Mouse (Mus musculus) embryonic stem cell, embryonic (primary cell): ENCODE measurements around the gene Vwf.

ENCODE experiments used
- CTCF ChIA-PET, 4 experiments: fragments of 300-600 bp in 2 of 4; fragments of 350-600 bp in 2 of 4; sonication (Branson Sonifier 250); formaldehyde crosslinking; loops; one replicate each; lab custom pipeline; 2022; ENCODE audit warnings: inconsistent platforms in 2 of 4; lab: Charles Lee
- POLR2A ChIA-PET, 4 experiments: fragments of 300-600 bp in 2 of 4; fragments of 350-600 bp in 2 of 4; sonication (Branson Sonifier 250); formaldehyde crosslinking; loops; one replicate each; lab custom pipeline; 2022; ENCODE audit warnings: antibody characterized with exemption in 4 of 4, inconsistent platforms in 1 of 4; lab: Charles Lee

The Vwf gene

GRCm38 (mm10) chr6:125591652-125592385, 45.2 kb downstream of the Vwf start:
- ChIA-PET POLR2A (interaction anchor here (0.5 to 6.2 kb wide), 111 partner anchors 8 to 637 kb away, joined by 3 to 141 read pairs (median 6); partner anchors contain the start of gene Cd9 (in 3 of the 4)), CTCF (interaction anchor here (0.6 to 5.6 kb wide), 13 partner anchors 9 to 692 kb away, joined by 3 to 25 read pairs (median 6); no protein-coding TSS in a partner anchor)

- CTCF ChIA-PET: interaction anchor here (0.6 to 5.6 kb wide), 15 partner anchors 8 to 692 kb away, joined by 3 to 25 read pairs (median 7); no protein-coding TSS in a partner anchor
- POLR2A ChIA-PET: interaction anchor here (0.6 to 6.2 kb wide), 111 partner anchors 8 to 638 kb away, joined by 3 to 141 read pairs (median 6); partner anchors contain the start of gene Cd9 (in 3 of the 4)
Measured at GRCm38 (mm10) chr6:125592536-125592935, 46.0 kb downstream of the Vwf start.

- ChIA-PET CTCF (interaction anchor here (0.6 to 5.6 kb wide), 7 partner anchors 8 to 266 kb away, joined by 3 to 25 read pairs (median 4); no protein-coding TSS in a partner anchor), POLR2A (interaction anchor here in 3 of 4 experiments (0.8 to 6.2 kb wide), 23 partner anchors 8 to 188 kb away, joined by 3 to 141 read pairs (median 14); partner anchors contain the start of gene Cd9 (in 1 of the 3))
Measured at GRCm38 (mm10) chr6:125594311-125594710, 47.7 kb downstream of the Vwf start.

- CTCF ChIA-PET: interaction anchor here (0.6 to 5.6 kb wide), 5 partner anchors 8 to 267 kb away, joined by 3 to 25 read pairs (median 3); no protein-coding TSS in a partner anchor
- POLR2A ChIA-PET: interaction anchor here in 3 of 4 experiments (1.2 to 6.2 kb wide), 11 partner anchors 7 to 189 kb away, joined by 3 to 141 read pairs (median 25); no protein-coding TSS in a partner anchor
Measured at GRCm38 (mm10) chr6:125594825-125595224, 48.3 kb downstream of the Vwf start.

GRCm38 (mm10) chr6:125596701-125597318, 50.2 kb downstream of the Vwf start:
- ChIA-PET CTCF (interaction anchor here in 3 of 4 experiments (0.6 to 12.0 kb wide), 5 partner anchors 26 to 178 kb away, joined by 3 to 208 read pairs (median 6); no protein-coding TSS in a partner anchor), POLR2A (interaction anchor here in 3 of 4 experiments (0.7 to 4.0 kb wide), 5 partner anchors 81 to 172 kb away, joined by 3 to 18 read pairs (median 4); no protein-coding TSS in a partner anchor)

- ChIA-PET POLR2A (interaction anchor here in 3 of 4 experiments (0.5 to 4.6 kb wide), 23 partner anchors 9 to 219 kb away, joined by 3 to 24 read pairs (median 6); partner anchors contain the start of gene Cd9 (in 2 of the 3)), CTCF (interaction anchor here (0.6 to 12.0 kb wide), 8 partner anchors 10 to 235 kb away, joined by 3 to 208 read pairs (median 5); no protein-coding TSS in a partner anchor)
Measured at GRCm38 (mm10) chr6:125597716-125598115, 51.1 kb downstream of the Vwf start.

- ChIA-PET CTCF (interaction anchor here (0.6 to 12.0 kb wide), 21 partner anchors 9 to 326 kb away, joined by 3 to 208 read pairs (median 4); partner anchors contain the start of gene Cd9 (in 1 of the 4)), POLR2A (interaction anchor here in 3 of 4 experiments (0.6 to 4.6 kb wide), 34 partner anchors 7 to 193 kb away, joined by 3 to 24 read pairs (median 7); partner anchors contain the start of gene Cd9 (in 1 of the 3))
Measured at GRCm38 (mm10) chr6:125600036-125600558, 53.5 kb downstream of the Vwf start.

GRCm38 (mm10) chr6:125600669-125601068, 54.1 kb downstream of the Vwf start:
- ChIA-PET POLR2A (interaction anchor here in 3 of 4 experiments (0.8 to 4.6 kb wide), 19 partner anchors 8 to 188 kb away, joined by 3 to 24 read pairs (median 8); no protein-coding TSS in a partner anchor), CTCF (interaction anchor here (0.6 to 12.0 kb wide), 16 partner anchors 8 to 326 kb away, joined by 3 to 208 read pairs (median 4); no protein-coding TSS in a partner anchor)

GRCm38 (mm10) chr6:125601190-125601589, 54.6 kb downstream of the Vwf start:
- CTCF ChIA-PET: interaction anchor here (0.6 to 12.0 kb wide), 16 partner anchors 9 to 326 kb away, joined by 3 to 208 read pairs (median 4); no protein-coding TSS in a partner anchor
- POLR2A ChIA-PET: interaction anchor here in 3 of 4 experiments (0.8 to 4.6 kb wide), 15 partner anchors 8 to 190 kb away, joined by 3 to 24 read pairs (median 8); no protein-coding TSS in a partner anchor

- POLR2A ChIA-PET: interaction anchor here in 3 of 4 experiments (0.7 to 4.6 kb wide), 17 partner anchors 9 to 191 kb away, joined by 3 to 24 read pairs (median 6); no protein-coding TSS in a partner anchor
- CTCF ChIA-PET: interaction anchor here (0.6 to 12.0 kb wide), 22 partner anchors 9 to 326 kb away, joined by 3 to 208 read pairs (median 6); no protein-coding TSS in a partner anchor
Measured at GRCm38 (mm10) chr6:125601748-125602147, 55.2 kb downstream of the Vwf start.

- ChIA-PET POLR2A (interaction anchor here in 3 of 4 experiments (0.6 to 4.6 kb wide), 28 partner anchors 9 to 331 kb away, joined by 3 to 24 read pairs (median 4); partner anchors contain the start of gene Cd9 (in 1 of the 3)), CTCF (interaction anchor here (0.6 to 12.0 kb wide), 55 partner anchors 9 to 410 kb away, joined by 3 to 208 read pairs (median 6); partner anchors contain the start of genes Mrpl51 (in 1 of the 4), Ncapd2 (in 1 of the 4) and Tuba3a (in 1 of the 4))
Measured at GRCm38 (mm10) chr6:125602354-125602753, 55.8 kb downstream of the Vwf start.

- ChIA-PET CTCF (interaction anchor here (0.5 to 12.0 kb wide), 140 partner anchors 9 to 1130 kb away, joined by 3 to 208 read pairs (median 4); partner anchors contain the start of genes Cd9 (in 2 of the 4), Mrpl51 (in 1 of the 4), Ncapd2 (in 1 of the 4) and Scnn1a (in 1 of the 4)), POLR2A (interaction anchor here (0.6 to 3.4 kb wide), 36 partner anchors 10 to 385 kb away, joined by 3 to 24 read pairs (median 4); partner anchors contain the start of gene Cd9 (in 2 of the 4))
Measured at GRCm38 (mm10) chr6:125603234-125603633, 56.7 kb downstream of the Vwf start.

GRCm38 (mm10) chr6:125603678-125604462, 57.3 kb downstream of the Vwf start:
- ChIA-PET CTCF (interaction anchor here (0.5 to 12.0 kb wide), 108 partner anchors 8 to 1123 kb away, joined by 3 to 208 read pairs (median 5); partner anchors contain the start of genes Cd9 (in 2 of the 4), Mrpl51 (in 1 of the 4), Ncapd2 (in 1 of the 4) and Scnn1a (in 1 of the 4)), POLR2A (interaction anchor here (0.6 to 3.4 kb wide), 33 partner anchors 11 to 386 kb away, joined by 3 to 24 read pairs (median 4); partner anchors contain the start of gene Cd9 (in 2 of the 4))

- POLR2A ChIA-PET: interaction anchor here in 3 of 4 experiments (0.6 to 3.4 kb wide), 11 partner anchors 10 to 220 kb away, joined by 3 to 19 read pairs (median 4); no protein-coding TSS in a partner anchor
- CTCF ChIA-PET: interaction anchor here (0.6 to 12.0 kb wide), 14 partner anchors 11 to 329 kb away, joined by 3 to 208 read pairs (median 10); no protein-coding TSS in a partner anchor
Measured at GRCm38 (mm10) chr6:125604463-125605191, 58.1 kb downstream of the Vwf start.

GRCm38 (mm10) chr6:125609025-125609424, 62.5 kb downstream of the Vwf start:
- POLR2A ChIA-PET: interaction anchor here in 2 of 4 experiments (0.6 to 1.0 kb wide), 2 partner anchors 16 to 189 kb away, joined by 3 to 4 read pairs; no protein-coding TSS in a partner anchor
- CTCF ChIA-PET: interaction anchor here (0.6 to 1.6 kb wide), 10 partner anchors 10 to 995 kb away, joined by 3 to 5 read pairs (median 4); no protein-coding TSS in a partner anchor
